Mouse (Mus musculus) adrenal gland, adult 2 months (tissue): ENCODE results near the gene Eif2ak3. TPM values are rescaled to one million over a fixed set of nuclear protein-coding genes. Genes with fewer than 3 reads are reported as not detected.
"Not testable (repeated sequence)": the region's sequence is repeated elsewhere in the genome, so short reads cannot be mapped to it uniquely, and the experiment has no call there.

ENCODE experiments used
- DNase-seq: peaks from one replicate; pipeline ENCODE4 v3.0.0; 2021
- long read RNA-seq: library from polyadenylated mRNA; stranded (forward); transcript quantifications from one replicate; pipeline ENCODE4 v2.0.0, GENCODE M21; 2021
- polyA plus RNA-seq: library from polyadenylated mRNA; depleted of rRNA; stranded (reverse); fragments of >200 nt; gene quantifications from 2 replicates; pipeline ENCODE4 v1.2.3, GENCODE M21; 2012; rRNA removed
- total RNA-seq, 2 experiments: library from RNA; stranded (reverse); gene quantifications; 2 replicates each; pipeline ENCODE4 v1.2.3; 2021

The Eif2ak3 gene
- 10 to 100 TPM; 18.1 to 21.1 TPM for total RNA-seq
- polyA plus RNA-seq: 11.5 and 13.2 TPM in 2 replicates
- long read RNA-seq, full-length matches to known transcripts: 12 of 17 reads
- long read RNA-seq, partial matches to known transcripts: 3 of 17 reads
- long read RNA-seq, other reads (novel, unspliced or antisense): 2 of 17 reads

DNA sequence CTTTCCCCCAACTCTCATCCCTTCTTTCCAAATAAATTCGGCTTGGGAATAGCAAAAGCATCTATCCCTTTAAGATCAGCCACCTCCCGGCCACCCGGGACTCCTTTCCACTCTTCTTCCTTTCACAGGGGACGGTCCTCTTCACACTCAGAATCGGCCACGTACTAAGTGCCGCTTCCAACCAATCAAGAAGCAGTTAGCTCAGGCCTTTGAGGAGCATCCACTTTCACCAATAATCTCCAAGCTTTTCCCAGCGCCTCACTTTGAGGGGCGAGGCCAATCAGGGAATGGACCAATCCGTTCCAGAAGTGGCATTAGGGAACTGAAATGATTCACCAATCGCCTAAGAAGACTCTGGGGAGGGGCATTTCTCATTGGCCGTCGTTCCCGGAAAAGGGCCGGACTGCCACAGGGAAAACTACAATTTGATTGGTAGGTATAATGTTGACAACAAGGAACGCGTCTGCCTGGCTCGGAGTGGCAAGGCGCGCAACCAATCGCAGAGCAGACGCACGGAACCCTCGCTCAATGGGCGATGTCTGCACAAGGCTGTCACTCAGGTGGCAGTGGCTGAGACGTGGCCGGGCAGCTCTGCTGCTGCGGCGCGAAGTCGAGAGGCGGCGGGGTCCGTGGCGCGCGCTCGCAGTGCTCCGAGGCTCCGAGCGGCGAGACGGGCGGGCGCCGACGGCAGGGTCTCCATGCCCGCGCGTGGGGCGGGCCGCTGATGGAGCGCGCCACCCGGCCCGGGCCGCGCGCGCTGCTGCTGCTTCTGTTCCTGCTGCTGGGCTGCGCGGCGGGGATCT is at the start of gene Eif2ak3:
TSS of gene Eif2ak3 (plus strand) at position 514 of the 803 bp plus-strand sequence.
- peak; percentile 98 for DNase-seq

DNA sequence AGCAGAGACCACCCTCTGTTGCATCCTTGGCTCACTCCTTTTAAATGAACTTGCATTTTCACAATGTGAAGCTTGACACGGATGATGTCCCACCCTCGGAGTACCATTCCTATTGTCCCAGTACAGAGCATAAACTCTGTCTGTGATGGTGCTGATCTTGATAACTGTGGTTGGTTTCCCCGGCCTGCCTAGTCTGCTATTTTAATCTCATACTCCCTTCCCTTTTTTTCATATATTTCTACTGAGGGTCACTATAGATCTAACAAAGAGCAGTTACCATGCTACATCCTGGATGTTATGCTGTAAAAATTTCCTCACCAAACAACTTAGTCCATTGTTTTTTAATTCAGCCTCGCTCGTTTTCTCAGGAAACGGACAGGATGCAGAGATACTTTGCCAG is 47.4 kb upstream of the Eif2ak3 start:
- no peak for DNase-seq

DNA sequence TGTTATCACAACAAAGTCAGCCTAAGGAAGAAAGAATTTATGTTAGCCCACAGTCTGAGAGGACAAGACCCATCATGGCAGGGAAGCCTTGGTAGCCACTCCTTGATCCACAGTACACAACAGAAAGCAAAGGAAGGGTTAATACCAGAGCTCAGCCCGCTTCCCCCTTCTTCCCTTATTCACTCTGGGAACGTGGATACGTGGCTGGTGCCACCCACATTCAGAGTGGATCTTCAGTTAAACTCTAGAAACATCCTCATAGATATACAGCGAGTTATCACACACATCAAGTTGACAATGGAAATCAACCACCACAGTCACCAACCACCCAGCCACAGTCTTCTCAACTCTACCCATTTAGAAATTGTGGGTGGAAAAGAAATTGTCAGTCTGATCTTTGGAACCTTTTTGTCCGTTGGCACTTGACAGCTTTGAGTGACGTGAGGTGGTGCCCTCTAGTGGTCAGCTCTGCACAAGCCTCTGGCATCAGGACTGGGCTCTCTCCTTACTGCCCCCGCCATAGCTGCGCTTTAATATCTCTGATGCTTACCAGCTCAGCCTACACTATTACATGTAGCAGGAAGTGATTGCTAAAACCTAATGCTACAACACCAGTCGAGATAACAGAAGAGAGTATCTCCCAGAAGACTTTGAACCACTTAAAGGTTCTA is 46.6 kb upstream of the Eif2ak3 start:
- peak; percentile 64 for DNase-seq

DNA sequence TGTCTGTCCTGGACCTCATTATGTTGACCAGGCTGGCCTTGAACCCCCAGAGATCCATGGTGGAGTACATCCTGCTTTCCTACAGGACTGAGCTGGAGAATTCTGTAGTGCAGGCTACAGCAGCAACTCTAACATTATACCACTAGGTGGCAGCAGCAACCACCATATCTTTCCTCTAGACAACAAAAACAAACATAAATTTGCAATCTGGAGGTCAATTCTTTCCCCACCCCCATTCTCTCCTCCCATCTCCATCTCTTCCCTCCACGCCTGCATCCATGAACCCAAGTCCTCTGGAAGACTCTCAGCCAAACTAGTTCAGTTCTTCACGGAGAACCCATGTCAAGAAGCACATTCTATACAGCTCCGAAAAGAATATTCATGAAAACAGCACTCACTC is 39.7 kb upstream of the Eif2ak3 start:
- DNase-seq: peak; percentile 42

DNA sequence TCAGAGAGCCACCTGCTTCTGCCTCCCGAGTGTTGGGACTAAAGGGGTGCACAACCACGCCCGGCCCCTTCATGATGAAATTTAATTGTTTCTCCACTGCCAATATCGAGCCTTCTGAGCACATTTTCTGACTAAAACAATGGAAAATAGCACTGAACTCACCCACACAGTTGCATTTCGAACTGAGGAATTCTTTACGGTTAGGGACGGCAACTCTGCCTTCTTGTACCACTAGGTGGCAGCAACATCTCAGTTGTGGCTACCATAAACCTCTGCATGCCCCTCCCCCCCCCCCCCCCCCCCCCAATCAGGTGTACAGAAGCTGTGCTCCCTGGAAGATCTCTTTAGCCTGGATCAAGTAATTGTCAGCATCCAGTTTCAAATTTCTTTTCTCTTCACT is 39.0 kb upstream of the Eif2ak3 start:
- DNase-seq: peak; percentile 41

DNA sequence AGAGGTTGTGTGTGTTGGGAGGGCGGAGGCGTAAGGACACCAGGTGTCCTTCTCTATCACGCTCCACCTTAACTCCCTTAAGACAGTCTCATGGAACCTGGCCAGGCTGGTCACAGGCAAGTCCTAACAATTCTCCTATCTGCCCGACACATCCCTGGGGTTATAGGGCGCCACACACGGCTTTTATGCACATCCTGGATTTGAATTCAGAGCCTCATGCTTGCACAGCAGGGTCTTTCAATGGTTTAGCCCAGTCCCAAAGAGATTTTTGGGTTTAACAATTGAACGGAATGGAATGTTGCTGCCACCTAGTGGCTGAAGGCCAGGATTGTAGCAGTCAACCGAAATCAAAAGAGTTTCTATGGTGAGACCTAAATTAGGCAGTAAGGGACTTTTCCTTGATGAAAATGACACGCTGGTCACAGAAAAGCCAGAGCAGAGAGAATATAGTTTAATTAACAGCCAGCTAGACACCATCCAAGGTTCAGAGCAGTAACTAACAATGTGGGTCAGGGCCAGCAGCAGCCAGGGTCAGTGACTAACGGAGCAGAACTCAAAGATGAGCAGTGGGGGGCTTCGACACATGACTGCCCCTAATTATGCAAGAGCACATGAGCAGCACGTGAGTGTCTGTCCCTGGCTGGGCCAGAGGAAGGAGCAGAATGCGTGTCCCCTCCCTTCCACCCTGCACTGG is 38.3 kb upstream of the Eif2ak3 start:
- DNase-seq: peak; percentile 57

DNA sequence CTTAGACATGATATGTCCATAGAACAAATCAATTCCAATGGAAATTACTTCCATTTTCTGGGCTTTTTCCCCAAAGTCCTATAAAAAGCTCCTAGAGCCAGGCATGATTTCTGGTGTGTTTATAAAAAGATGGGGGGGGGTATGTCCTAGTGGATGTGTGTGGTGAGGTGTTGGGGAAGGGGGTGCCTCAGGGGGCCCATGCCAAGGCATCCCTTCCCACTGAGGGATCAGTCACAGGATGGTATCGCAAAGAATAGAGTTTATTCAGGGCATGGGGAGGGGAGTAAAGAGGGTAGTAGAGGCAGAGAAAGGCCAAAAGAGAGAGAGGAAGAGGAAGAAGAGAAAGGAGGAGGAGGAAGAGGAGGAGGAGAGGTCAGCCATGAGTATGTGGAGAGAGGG is 37.8 kb upstream of the Eif2ak3 start:
- DNase-seq: no peak

DNA sequence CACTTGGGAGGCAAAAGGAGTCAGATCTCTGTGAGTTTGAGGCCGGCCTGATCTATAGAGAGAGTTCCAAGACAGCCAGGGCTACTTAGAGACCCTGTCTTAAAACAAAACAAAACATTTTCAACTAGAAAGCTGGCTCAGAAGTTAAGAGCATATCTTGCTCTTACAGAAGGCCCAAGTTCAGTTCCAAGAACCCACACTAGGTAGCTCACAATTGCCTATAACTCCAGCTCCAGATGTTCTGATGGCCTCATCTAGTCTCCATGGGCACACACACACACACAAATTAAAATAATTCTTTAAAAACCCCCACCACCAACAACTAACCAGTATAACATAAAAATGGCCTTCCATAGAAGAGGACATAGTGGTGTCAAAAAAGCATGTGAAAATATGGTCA is 33.8 kb upstream of the Eif2ak3 start:
- DNase-seq: no peak

DNA sequence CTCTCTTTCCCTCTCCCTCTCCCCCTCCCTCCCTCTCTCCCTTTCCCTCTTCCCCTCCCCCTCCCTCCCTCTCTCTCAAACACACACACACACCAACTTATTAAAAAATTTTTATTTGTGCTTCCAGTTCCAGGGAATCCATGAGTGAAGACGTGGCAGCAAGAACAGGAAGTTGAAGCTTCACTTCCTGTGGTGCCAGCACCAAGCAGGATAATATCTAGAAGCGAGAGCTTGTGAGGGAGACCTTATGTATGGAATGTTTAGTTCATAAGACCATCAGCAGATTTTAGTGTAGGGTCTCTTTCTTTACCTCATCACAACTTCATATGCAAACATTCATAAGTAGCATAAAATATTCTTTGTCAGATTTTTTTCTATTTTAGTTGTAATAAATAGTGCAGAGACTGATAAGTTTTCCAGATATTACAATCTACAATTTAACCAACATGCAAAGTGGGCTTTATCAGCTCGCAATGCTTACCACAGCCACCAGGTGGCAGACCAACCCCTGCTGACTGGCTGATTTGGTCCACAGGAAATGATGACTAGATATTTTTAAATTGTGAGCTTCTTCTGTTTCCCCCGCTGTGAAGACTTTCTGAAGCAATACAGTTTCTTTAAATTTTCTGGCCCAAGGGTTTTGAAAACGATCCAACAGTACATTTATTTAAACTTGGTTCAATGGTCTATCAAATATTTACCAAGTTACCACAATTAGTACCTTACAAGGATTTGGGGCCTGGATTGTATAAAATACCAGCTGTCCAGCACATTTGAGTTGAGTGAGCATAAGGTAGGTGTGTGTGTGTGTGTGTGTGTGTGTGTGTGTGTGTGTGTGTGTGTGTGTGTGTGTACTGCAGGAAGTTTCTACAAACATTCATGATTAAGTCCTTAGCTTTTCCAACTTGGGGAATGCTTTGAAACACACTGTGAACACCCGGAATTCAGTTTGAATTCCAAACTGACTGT is 32.5 kb upstream of the Eif2ak3 start:
- peak; percentile 76 for DNase-seq

DNA sequence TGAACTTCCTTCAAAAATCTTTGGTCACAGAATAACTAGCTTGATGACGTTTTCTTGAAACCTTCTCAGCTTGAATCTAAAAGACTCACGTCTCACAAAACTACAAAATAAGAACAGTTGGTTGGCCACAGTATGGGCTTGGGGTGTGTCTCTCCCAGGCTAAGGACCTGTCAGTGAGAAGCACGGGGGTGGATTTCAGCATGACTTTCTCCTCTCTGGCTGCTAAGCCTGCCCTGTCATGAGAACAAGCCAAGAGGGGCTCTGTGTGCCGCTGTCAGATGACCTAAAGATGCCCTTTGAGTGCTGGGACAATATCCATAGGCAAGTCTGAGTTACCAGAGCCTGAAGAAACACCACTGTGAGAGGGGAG is 31.8 kb upstream of the Eif2ak3 start:
- no peak for DNase-seq

DNA sequence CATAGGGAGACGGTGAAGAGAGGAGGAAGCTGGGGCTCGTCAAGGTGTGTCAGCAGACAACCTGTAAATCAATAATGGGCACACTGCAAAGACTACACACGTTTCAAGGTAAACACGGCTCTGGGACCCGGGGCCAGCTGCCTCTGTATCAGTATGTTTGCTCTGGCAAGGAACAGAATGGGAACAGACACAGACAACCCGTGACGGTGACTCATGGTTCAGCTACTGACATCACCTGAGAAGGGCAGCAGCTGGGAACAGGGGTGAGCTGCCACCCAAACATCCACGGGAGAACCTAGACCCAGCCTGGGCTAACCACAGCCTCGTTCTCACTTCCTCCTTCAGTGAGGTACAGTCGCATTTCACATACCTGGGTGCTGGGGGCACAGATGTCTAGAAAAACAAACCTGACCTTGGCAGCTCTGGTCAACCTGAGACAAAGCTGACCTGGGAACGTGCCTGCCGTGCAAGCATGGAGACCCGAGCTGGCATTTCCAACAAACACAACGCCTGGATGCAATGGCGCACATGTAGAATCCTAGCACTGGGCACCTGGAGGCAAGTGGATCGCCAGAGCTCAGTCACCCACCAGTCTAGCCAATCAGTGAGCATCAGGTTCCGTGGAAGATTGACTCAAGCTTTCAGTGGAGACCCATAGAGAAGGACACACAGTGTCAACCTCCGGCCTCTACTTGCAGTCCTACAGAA is 30.2 kb upstream of the Eif2ak3 start:
- peak; percentile 53 for DNase-seq

DNA sequence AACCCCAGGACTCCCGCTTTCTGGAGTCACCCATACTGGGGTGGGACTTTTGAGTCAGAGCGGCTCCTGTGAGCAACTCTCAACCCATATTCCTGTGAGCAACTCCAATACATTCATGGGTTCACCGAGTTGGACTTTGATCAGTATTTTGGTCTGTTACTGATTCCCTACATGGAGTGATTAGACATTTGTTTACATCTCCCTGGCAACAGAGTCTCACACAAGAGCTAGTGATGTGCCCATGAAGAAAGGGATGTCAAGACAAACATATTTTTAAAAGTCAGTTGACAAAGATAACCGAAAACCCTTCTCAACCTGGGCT is 29.7 kb upstream of the Eif2ak3 start:
- DNase-seq: no peak

DNA sequence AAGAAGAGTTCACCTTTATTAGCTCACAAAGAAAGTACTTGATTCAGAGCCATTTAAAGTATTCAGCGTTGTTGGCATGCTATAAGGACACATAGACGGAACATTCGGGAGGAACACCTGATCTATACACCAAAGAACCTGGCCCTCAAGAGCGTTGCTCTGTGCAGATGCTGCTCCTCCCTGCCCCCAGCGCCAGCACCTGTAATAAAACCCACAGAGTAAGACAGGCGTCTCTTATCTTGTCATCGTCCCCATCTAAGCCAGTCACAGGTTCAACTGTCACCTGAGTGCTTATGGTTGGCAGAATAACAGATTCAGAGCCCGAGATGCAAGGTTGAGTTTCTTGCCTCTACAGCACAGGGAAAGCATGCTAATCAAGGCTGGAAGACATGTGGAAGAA is 28.8 kb upstream of the Eif2ak3 start:
- no peak for DNase-seq

DNA sequence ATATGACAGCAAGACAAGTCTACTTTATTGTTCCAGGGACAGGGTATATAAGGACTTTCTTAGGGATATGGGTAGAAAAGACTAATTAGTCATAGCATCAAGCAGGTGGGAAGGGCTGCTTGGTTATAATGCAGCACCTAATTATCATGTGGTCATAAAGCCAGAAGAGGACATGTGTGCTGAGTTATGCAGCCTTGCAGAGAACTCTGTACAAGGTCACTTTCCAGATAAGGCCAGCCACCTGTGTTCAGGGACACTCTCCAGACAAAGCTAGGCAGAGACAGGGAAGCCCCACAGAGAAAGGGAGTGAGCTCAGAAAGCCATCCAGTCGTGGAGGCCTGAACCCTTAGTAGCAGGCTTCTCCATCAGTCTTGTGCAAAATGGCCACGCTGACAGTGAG is 22.7 kb upstream of the Eif2ak3 start:
- peak; percentile 50 for DNase-seq

DNA sequence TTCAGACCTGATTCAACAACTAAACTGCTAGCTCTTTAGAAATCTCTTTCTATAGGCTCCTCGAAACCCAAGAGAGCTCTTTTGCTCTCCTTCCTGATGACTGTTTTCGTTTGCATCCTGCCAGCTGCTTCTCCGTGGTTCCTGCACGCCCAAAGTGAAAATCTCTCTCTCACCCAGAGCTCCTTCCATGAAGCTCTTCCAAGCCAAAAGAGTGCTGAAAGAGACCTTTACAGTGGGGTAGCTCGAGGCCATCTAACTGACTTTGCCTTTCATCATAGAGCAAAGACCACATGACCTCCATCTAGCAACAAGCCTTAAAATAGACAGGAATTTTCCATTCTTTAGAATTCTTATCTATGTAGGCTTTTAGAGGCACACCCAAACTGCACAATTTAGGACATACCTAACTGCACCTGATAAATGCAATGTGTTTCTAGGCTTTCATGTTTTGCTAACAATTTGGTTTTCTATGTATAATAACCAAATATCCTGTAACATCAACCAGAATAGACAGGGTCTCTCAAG is 21.9 kb upstream of the Eif2ak3 start:
- peak; percentile 25 for DNase-seq

DNA sequence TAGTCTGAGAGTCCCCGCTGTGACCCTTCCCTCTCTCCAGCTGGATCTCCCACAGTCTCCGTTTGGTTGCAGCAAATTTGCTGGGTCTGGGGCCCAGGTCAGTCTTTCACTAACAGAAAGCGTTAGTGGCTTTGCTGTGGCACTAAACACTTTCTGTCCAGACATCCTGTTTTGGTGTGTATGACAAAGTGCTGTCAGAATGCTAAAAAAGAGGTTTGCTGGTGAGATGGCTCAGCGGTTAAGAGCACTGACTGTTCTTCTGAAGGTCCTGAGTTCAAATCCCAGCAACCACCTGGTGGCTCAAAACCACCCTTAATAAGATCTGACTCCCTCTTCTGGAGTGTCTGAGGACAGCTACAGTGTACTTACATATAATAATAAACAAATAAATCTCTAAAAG is 21.0 kb upstream of the Eif2ak3 start:
- not testable (repeated sequence) for DNase-seq

DNA sequence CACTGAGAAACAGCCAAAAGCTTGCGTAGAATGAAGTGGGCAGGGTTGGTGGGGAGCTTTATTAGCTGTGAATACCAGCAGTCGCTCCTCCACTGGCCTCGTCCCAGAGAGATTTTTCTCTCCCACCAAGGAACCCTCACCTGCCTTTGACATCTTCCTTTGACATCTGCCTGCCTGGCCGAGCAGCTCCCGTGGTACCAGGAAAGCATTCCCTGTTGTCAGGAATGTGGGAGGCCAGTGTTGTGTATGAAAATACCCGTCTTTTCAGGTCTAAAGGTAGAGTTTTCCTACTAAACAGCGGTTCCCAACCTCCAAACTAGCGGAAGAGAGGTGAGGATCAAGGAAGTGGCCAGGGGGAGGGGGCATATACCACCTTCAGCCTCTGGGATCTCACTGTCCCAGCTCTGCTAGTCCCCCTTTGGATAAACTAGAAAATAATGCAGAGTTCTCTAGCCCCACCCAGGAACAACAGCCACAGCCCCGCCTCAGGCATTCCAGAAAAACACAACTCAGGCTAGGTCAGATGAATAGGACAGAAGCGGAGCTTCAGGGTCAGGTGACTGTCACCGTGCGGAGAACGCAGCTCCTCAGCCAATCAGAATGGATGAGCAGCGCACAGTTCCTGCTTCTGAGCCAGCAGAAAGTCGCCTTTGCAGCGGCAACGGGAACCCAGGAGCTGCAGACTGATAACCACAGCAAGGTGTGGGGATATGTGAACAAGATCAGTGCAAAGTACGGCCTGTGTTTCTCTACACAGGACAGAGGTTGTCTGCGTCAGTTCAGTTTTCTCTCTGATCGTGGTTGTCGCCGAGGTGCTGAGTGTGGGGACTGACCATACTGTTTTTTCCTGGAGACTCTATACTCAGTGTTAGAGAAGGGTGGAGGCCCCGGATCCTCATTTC is 20.0 kb upstream of the Eif2ak3 start:
- peak; percentile 89 for DNase-seq

DNA sequence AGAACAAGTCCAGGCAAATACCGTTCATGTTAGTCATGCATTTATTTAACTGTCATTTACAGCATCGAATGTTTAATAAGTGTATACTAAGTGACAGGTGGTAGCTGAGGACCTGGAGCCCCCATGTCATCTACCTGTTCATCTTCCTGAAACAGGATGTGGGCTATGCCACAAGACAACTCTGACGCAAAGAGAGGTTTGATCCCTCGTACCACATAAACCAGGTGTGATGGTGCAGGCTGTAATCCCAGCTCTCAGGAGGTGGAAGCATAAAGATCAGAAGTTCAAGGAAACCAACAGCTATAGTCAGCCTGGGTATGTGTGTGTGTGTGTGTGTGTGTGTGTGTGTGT is 19.4 kb upstream of the Eif2ak3 start:
- DNase-seq: no peak

DNA sequence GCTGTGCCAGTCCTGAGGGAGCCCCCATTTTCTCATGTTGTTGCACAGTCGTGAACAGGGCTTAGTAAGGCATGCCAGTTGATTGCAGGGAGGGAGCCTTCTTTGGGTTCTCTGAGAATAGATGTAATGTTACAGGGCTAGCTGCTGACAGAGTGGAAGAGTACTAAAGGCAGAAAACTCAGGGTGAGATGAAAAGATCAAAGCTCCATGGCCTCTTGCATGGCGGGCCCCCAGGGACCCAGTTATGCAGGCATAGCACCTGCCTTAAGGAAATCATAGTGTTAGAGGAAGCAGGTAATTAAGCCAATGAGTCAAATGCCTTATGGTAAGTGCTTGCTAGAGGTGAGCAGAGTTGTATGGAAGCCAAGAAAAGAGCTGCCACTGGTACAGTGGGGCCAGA is 14.9 kb upstream of the Eif2ak3 start:
- DNase-seq: no peak

DNA sequence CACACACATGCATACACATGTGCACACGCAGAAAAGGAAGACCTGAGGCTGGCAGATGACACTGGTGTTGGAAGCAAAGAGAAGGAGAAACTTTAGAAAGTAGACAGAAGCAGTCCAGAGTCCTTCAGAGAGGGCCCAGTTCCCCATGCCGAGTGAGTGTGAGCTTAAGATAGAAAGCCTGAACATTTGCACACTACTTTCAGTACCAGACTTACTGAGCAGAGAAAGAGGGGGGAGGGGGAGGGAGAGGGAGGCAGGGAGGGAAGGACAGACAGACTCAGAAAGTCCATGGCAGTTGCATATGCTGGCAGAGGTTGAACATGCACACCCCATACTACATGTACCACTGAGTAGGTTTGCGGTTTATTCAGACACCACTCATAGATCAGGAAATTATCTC is 13.8 kb upstream of the Eif2ak3 start:
- DNase-seq: no peak
